Mouse (Mus musculus) kidney, postnatal 25 days (tissue): ENCODE measurements around the gene Krit1.
"Not testable (repeated sequence)": the region's sequence is repeated elsewhere in the genome, so short reads cannot be mapped to it uniquely, and the experiment has no call there.

ENCODE experiments used
- DNase-seq, 2 experiments: peaks; one replicate each; pipeline ENCODE4 v3.0.0; 2021; ENCODE audit warnings: mixed read lengths in 2 of 2

Krit1 gene

GRCm38 (mm10) chr5:3889201-3889600, 86.2 kb downstream of the Krit1 start:
- no peak for DNase-seq

GRCm38 (mm10) chr5:3893459-3894293, 90.7 kb downstream of the Krit1 start, which contains the start of gene Mterf1a:
Gene Mterf1a (minus strand): TSS chr5:3893933.
- DNase-seq: peak in 1 of 2 experiments; percentile 30

- DNase-seq: not testable (repeated sequence)
These were observed 91.3 kb downstream of the Krit1 start for GRCm38 (mm10) chr5:3894294-3894619.
